Mouse (Mus musculus) thymus, adult 2 months (tissue): ENCODE measurements around the gene Gm10338. TPM values are rescaled to one million over a fixed set of nuclear protein-coding genes. Genes with fewer than 3 reads are reported as not detected.
"Not testable (repeated sequence)": the region's sequence is repeated elsewhere in the genome, so short reads cannot be mapped to it uniquely, and the experiment has no call there.

Source experiments
- DNase-seq: peaks from one replicate; pipeline ENCODE4 v3.0.0; 2021
- H3K27ac ChIP-seq: fragments of 200-500 bp; 2 replicates; pipeline ENCODE4 v1.5.1; 2012; ENCODE audit warnings: low read length, control low read depth; ENCODE audit not compliant: control insufficient read depth, insufficient read depth
- H3K27me3 ChIP-seq: fragments of 200-500 bp; 2 replicates; pipeline ENCODE4 v1.6.1; 2012; ENCODE audit warnings: mild to moderate bottlenecking, low read length, moderate library complexity, mixed read lengths; ENCODE audit not compliant: control insufficient read depth, insufficient read depth
- H3K36me3 ChIP-seq: fragments of 200-500 bp; 2 replicates; pipeline ENCODE4 v1.6.1; 2012; ENCODE audit warnings: mild to moderate bottlenecking, low read length, moderate library complexity; ENCODE audit not compliant: control insufficient read depth, insufficient read depth
- H3K4me1 ChIP-seq: fragments of 200-500 bp; replicated peaks from 2 replicates; pipeline ENCODE4 v1.6.1; 2012; ENCODE audit warnings: low read length; ENCODE audit not compliant: control insufficient read depth, insufficient read depth
- H3K4me3 ChIP-seq: fragments of 200-500 bp; 2 replicates; pipeline ENCODE4 v1.5.1; 2012; ENCODE audit warnings: mild to moderate bottlenecking, low read length, control low read depth, moderate library complexity; ENCODE audit not compliant: control insufficient read depth, insufficient read depth
- WGBS: fragments of 180-500 bp; shearing (Covaris S2); methylation state at CpG from one replicate; pipeline ENCODE4 v1.1.7; 2018; 5-methylcytosine and 5-hydroxymethylcytosine counted together
- polyA plus RNA-seq: library from polyadenylated mRNA; depleted of rRNA; stranded (reverse); fragments of >200 nt; gene quantifications from 2 replicates; pipeline ENCODE4 v1.2.3, GENCODE M21; 2012; rRNA removed

Gm10338 gene
- not detected in 2 replicates for polyA plus RNA-seq

DNA sequence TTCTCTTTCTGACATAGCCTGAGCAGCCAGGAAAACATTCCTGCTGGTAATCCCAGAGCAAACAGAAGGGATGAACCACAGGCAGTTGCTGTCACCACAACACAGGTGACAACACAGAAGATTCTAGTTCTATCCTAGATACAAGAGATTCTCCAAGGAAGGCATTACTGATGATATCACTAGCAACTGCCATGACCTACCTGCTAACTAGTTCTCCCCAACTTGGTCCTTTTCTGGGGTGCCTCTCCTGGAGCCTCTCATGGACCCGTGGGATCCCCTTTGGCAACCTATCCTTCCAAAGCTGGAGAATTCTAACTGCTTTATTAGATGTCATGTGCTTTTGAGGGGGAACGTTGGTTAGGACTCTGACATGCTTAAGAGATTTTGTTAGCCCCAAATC lies at the start of gene Gm10338:
Gene Gm10338 (minus strand): TSS at position 101 of the 400 bp plus-strand sequence.
- H3K27ac ChIP-seq, H3K4me1 ChIP-seq, H3K36me3 ChIP-seq, H3K27me3 ChIP-seq, H3K4me3 ChIP-seq, DNase-seq: not testable (repeated sequence)
- WGBS: no CpG with 5 or more reads among the region's 2 CpGs

DNA sequence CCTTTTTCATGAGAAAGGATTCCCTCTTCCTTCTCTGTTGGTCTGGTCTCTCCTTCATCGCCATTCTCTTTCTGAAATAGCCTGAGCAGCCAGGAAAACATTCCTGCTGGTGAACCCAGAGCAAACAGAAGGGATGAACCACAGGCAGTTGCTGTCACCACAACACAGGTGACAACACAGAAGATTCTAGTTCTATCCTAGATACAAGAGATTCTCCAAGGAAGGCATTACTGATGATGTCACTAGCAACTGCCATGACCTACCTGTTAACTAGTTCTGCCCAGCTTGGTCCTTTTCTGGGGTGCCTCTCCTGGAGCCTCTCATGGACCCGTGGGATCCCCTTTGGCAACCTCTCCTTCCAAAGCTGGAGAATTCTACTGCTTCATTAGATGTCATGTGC lies 48.5 kb upstream of the Gm10338 start, which contains the start of gene Gm10128:
Gene Gm10128 (minus strand): TSS at position 101 of the 400 bp plus-strand sequence.
- WGBS: no CpG with 5 or more reads among the region's 2 CpGs
- H3K36me3 ChIP-seq, H3K4me1 ChIP-seq, H3K4me3 ChIP-seq, H3K27ac ChIP-seq, DNase-seq, H3K27me3 ChIP-seq: not testable (repeated sequence)

DNA sequence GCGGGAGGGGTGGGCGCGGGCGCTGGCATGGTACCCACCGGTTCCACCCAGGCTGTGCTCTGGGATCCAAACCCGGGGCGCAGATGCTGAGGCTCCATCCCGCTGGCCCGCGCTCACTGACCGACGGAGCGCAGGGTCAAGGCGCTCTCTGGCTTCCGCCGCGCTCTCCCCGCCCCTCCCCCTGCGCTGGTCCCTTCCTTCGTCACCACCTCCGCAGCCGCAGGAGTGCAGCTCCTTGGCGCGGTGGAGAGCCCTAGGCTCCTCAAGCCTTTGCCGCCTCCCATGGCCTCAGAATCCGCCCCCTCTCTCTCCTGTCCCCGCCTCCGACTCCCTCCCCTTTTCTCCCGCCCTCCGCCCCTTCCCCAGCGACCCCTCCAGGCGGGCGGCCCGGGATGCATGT lies 27.0 kb downstream of the Gm10338 start, which contains the start of gene Gm3558:
Gene Gm3558 (minus strand): TSS at position 185 of the 400 bp plus-strand sequence.
- not testable (repeated sequence) for H3K4me3 ChIP-seq, DNase-seq, H3K27me3 ChIP-seq, H3K4me1 ChIP-seq, H3K36me3 ChIP-seq, H3K27ac ChIP-seq
- WGBS: no CpG with 5 or more reads among the region's 34 CpGs

DNA sequence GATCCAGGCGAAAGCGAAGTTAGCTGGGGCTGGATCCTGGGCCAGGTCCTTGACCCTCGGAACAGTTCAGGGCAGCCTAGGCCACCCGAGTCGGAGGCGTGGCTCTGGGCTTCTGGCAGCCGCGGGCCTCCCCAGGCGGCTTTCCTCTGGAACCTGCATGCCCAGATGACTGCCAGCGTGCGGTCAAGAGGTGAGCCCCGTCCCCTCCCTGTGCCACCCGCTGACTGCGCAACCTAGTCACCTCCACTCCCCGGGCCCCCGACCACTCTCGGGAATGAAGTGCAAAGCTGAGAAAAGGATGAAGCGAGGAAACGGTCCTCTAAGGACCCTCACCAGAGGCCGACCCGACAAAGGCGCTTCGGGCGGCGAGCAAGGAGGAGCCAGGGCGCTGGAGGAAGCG lies 27.5 kb downstream of the Gm10338 start:
- H3K4me3 ChIP-seq, H3K4me1 ChIP-seq, H3K36me3 ChIP-seq, DNase-seq, H3K27ac ChIP-seq, H3K27me3 ChIP-seq: not testable (repeated sequence)
- 3% methylated on average over 19 of the region's 27 CpGs for WGBS

DNA sequence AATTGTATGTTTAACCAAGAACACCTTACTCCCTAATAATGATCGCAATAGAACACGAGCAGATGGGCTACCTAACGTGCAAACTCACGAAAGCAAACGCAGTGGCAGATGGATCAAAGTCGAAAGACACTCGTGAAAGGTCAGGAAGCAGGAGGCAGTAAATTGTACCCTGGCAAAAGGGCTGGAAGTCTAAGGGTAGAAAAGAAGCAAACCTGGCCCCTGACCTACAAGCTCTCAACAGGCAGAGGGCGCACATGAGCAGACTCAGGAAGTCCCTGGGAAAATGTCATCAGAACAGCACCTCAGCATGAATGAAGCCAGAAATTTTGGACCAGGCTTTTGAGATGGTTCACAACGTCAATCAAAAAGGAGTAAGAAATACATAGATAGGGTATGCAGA lies 28.1 kb downstream of the Gm10338 start:
- 11% methylated on average over 8 of the region's 9 CpGs for WGBS
- H3K4me1 ChIP-seq, H3K27me3 ChIP-seq, H3K27ac ChIP-seq, H3K36me3 ChIP-seq, H3K4me3 ChIP-seq, DNase-seq: not testable (repeated sequence)

Other genes starting within 250 kb of the Gm10338 start
- gene Gm8374, start 230.5 kb downstream of the Gm10338 start, polyA plus RNA-seq: not detected in 2 replicates
- not detected in 2 replicates for gene Gm3755, start 144.7 kb downstream of the Gm10338 start, polyA plus RNA-seq
- not detected in 2 replicates for gene Gm3752, start 111.8 kb downstream of the Gm10338 start, polyA plus RNA-seq
- 0.09 TPM in 1 of 2 replicates, not detected in the other for gene Gm3558, start 27.0 kb downstream of the Gm10338 start, polyA plus RNA-seq
- gene Gm10128, start 48.4 kb upstream of the Gm10338 start, polyA plus RNA-seq: not detected in 2 replicates
- not detected in 2 replicates for gene Gm26661, start 196.0 kb upstream of the Gm10338 start, polyA plus RNA-seq
- gene Flnb, start 222.4 kb upstream of the Gm10338 start, polyA plus RNA-seq: 26.4 and 26.5 TPM in 2 replicates